Mouse (Mus musculus): ENCODE results near the gene Elovl5.

DNA sequence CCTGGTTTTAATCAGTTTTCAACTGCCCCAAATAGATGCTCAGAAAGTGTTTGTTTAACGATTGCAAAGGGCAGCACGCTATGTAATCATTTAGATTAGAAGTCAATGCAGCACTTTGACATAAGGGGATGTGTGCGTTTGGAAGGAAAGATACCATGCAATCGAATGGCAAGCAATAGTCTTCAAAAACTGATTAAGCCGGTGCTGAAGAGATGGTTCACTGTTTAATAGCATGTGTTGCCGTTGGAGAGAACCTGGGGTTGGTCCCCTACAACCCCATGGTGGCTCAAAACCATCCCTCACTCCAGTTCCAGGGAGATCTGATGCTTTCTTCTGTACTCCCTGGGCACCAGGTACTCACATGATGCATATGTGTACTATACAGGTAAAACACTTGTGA, 4.9 kb upstream of the Elovl5 start:
- TF ChIP-seq POLR2A (IDR thresholded peaks at IDR 0.05; ENCODE audit: insufficient read depth, low read length) (no peak), CTCF (IDR thresholded peaks at IDR 0.05; ENCODE audit: low read depth, low read length) (no peak), EP300 (IDR thresholded peaks at IDR 0.05; ENCODE audit: insufficient read depth, low read depth, low read length) (no peak)

Data from ES-Bruce4 (cell line).